Mouse (Mus musculus) heart, postnatal 0 days (tissue): Measurements from ENCODE around the gene Ccnd3.

Experiments
- CTCF ChIP-seq: IDR thresholded peaks from 2 replicates; pipeline ENCODE4 v1.5.1; 2016; ENCODE audit warnings: antibody characterized with exemption, control low read depth, low read depth
- EP300 ChIP-seq: IDR thresholded peaks from 2 replicates; pipeline ENCODE4 v1.6.1; 2016; ENCODE audit warnings: antibody characterized with exemption, low read depth

DNA sequence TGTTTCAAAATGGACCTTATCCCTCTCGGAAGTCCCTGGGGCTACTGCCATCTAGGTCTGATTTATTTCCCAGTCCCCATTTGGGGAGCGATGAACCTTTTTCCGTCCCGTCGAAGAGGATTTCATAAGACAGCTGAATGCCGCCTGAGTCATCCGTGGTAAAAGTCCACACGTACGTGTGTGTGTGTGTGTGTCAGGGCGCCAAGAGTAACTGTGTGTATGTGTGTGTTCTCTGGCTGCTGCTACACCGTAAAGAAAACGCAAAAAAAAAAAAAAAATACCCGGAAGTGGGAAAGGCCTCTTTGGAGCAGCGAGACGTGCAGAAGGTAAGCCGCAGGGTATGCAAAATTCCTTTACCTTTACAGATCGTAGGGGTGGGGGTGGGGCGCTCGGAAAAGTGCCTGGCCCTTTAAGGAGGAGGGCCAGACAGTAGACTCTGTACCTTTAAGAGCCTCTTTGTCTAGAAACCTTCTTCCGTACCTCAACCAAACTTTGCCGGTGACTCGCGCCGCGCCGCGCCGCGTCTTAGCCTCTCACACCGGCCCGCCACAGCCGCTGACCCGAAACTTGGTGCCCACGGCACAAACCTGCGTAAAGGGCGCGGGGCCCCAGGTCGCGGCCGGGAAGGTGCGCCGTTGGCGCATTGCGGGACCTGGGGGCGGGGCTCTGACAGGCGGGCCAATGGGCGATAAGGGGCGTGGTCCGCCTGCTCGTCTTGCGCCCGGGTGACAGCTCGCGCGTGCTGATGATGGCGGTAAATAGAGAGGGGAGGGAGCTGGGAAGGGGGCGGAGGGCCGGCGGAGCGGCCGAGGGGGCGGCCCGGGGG is 124.2 kb downstream of the Ccnd3 start:
- TF ChIP-seq CTCF (no peak), EP300 (no peak)
